Mouse (Mus musculus): Measurements from ENCODE around the gene Gm11564. TPM values are rescaled to one million over a fixed set of nuclear protein-coding genes. Genes with fewer than 3 reads are reported as not detected.
A peak's percentile ranks its signal among the peaks of the same experiment; 100 is the strongest.
"Not testable (repeated sequence)": the region's sequence is repeated elsewhere in the genome, so short reads cannot be mapped to it uniquely, and the experiment has no call there.

The Gm11564 gene
- total RNA-seq (2021), result not detected in 2 replicates
- long read RNA-seq, experiment 1, result 0 reads
- long read RNA-seq, experiment 2, result 0 reads

GRCm38 (mm10) chr11:99815566-99815965, at the start of gene Gm11564:
TSS of gene Gm11564 (minus strand) at chr11:99815666.
- not testable (repeated sequence) for DNase-seq

- DNase-seq, result not testable (repeated sequence)
Measured at GRCm38 (mm10) chr11:99864176-99864575, 48.7 kb upstream of the Gm11564 start, which contains the start of gene Gm11559. TSS of gene Gm11559 (plus strand) at chr11:99864476.

GRCm38 (mm10) chr11:99858761-99859160, 43.3 kb upstream of the Gm11564 start:
- DNase-seq, result no peak

- no peak for DNase-seq
Measured at GRCm38 (mm10) chr11:99857617-99858016, 42.2 kb upstream of the Gm11564 start, which contains the start of gene Gm11568. TSS of gene Gm11568 (plus strand) at chr11:99857917.

- DNase-seq, result peak; percentile 10
Measured at GRCm38 (mm10) chr11:99854121-99854520, 38.7 kb upstream of the Gm11564 start.

- no peak for DNase-seq
Measured at GRCm38 (mm10) chr11:99851508-99851907, 36.0 kb upstream of the Gm11564 start, which contains the start of gene Krtap4-16. TSS of gene Krtap4-16 (minus strand) at chr11:99851608.

GRCm38 (mm10) chr11:99846746-99847145, 31.3 kb upstream of the Gm11564 start:
- no peak for DNase-seq

GRCm38 (mm10) chr11:99842185-99842584, 26.7 kb upstream of the Gm11564 start:
- no peak for DNase-seq

GRCm38 (mm10) chr11:99837966-99838365, 22.5 kb upstream of the Gm11564 start, which contains the start of gene 2300003K06Rik:
TSS of gene 2300003K06Rik (minus strand) at chr11:99838066.
- DNase-seq, result no peak

GRCm38 (mm10) chr11:99809792-99810191, 5.7 kb downstream of the Gm11564 start, which contains the start of gene Krtap4-13:
TSS of gene Krtap4-13 (minus strand) at chr11:99809892.
- DNase-seq, result not testable (repeated sequence)

GRCm38 (mm10) chr11:99804346-99804745, 11.1 kb downstream of the Gm11564 start, which contains the start of gene Gm11554:
TSS of gene Gm11554 (minus strand) at chr11:99804446.
- DNase-seq, result not testable (repeated sequence)

GRCm38 (mm10) chr11:99798832-99799231, 16.6 kb downstream of the Gm11564 start, which contains the start of gene Gm11569:
TSS of gene Gm11569 (minus strand) at chr11:99798932.
- not testable (repeated sequence) for DNase-seq

- no peak for DNase-seq
Measured at GRCm38 (mm10) chr11:99793367-99793766, 22.1 kb downstream of the Gm11564 start, which contains the start of gene Gm11596. TSS of gene Gm11596 (minus strand) at chr11:99793467.

- not testable (repeated sequence) for DNase-seq
Measured at GRCm38 (mm10) chr11:99784900-99785299, 30.6 kb downstream of the Gm11564 start, which contains the start of gene Krtap4-9. TSS of gene Krtap4-9 (plus strand) at chr11:99785200.

- DNase-seq, result no peak
Measured at GRCm38 (mm10) chr11:99780604-99781003, 34.9 kb downstream of the Gm11564 start, which contains the start of gene Krtap4-8. TSS of gene Krtap4-8 (minus strand) at chr11:99780704.

- DNase-seq, result no peak
Measured at GRCm38 (mm10) chr11:99778401-99778800, 37.1 kb downstream of the Gm11564 start.

GRCm38 (mm10) chr11:99772813-99773212, 42.7 kb downstream of the Gm11564 start, which contains the start of gene Gm11595:
TSS of gene Gm11595 (minus strand) at chr11:99772913.
- DNase-seq, result not testable (repeated sequence)

GRCm38 (mm10) chr11:99768410-99768809, 47.1 kb downstream of the Gm11564 start:
- DNase-seq, result no peak

Other genes with a start within 250 kb of the Gm11564 start
- gene Krtap3-1, start 249.0 kb downstream of the Gm11564 start, total RNA-seq (2021), result not detected in 2 replicates
- gene Krtap1-5, start 234.7 kb downstream of the Gm11564 start, total RNA-seq (2021), result not detected in 2 replicates
- not detected in 2 replicates for gene Krtap1-4, start 232.0 kb downstream of the Gm11564 start, total RNA-seq (2021)
- gene Krtap1-3, start 224.3 kb downstream of the Gm11564 start, total RNA-seq (2021), result not detected in 2 replicates
- not detected in 2 replicates for gene Krtap9-3, start 217.6 kb downstream of the Gm11564 start, total RNA-seq (2021)
- gene Gm11938, start 212.4 kb downstream of the Gm11564 start, total RNA-seq (2021), result not detected in 2 replicates
- gene Gm11937, start 205.5 kb downstream of the Gm11564 start, total RNA-seq (2021), result not detected in 2 replicates
- gene Krtap2-4, start 200.8 kb downstream of the Gm11564 start, total RNA-seq (2021), result not detected in 2 replicates
- gene Gm11562, start 195.2 kb downstream of the Gm11564 start, total RNA-seq (2021), result not detected in 2 replicates
- not detected in 2 replicates for gene Krtap4-1, start 187.4 kb downstream of the Gm11564 start, total RNA-seq (2021)
- gene Krtap4-2, start 180.6 kb downstream of the Gm11564 start, total RNA-seq (2021), result not detected in 2 replicates
- not detected in 2 replicates for gene Krtap4-7, start 171.6 kb downstream of the Gm11564 start, total RNA-seq (2021)
- gene Gm11555, start 165.4 kb downstream of the Gm11564 start, total RNA-seq (2021), result not detected in 2 replicates
- gene Gm11563, start 156.7 kb downstream of the Gm11564 start, total RNA-seq (2021), result not detected in 2 replicates
- gene Krtap4-6, start 149.7 kb downstream of the Gm11564 start, total RNA-seq (2021), result not detected in 2 replicates
- gene Gm14190, start 124.9 kb downstream of the Gm11564 start, total RNA-seq (2021), result not detected in 2 replicates
- gene Gm14180, start 81.4 kb downstream of the Gm11564 start, total RNA-seq (2021), result not detected in 2 replicates
- gene Gm11595, start 42.8 kb downstream of the Gm11564 start, total RNA-seq (2021), result not detected in 2 replicates
- not detected in 2 replicates for gene Krtap4-8, start 35.0 kb downstream of the Gm11564 start, total RNA-seq (2021)
- not detected in 2 replicates for gene Krtap4-9, start 30.5 kb downstream of the Gm11564 start, total RNA-seq (2021)
- gene Gm11596, start 22.2 kb downstream of the Gm11564 start, total RNA-seq (2021), result not detected in 2 replicates
- not detected in 2 replicates for gene Gm11569, start 16.7 kb downstream of the Gm11564 start, total RNA-seq (2021)
- gene Gm11554, start 11.2 kb downstream of the Gm11564 start, total RNA-seq (2021), result not detected in 2 replicates
- not detected in 2 replicates for gene Krtap4-13, start 5.8 kb downstream of the Gm11564 start, total RNA-seq (2021)
- not detected in 2 replicates for gene 2300003K06Rik, start 22.4 kb upstream of the Gm11564 start, total RNA-seq (2021)
- gene Krtap4-16, start 35.9 kb upstream of the Gm11564 start, total RNA-seq (2021), result not detected in 2 replicates
- gene Gm11568, start 42.3 kb upstream of the Gm11564 start, total RNA-seq (2021), result not detected in 2 replicates
- not detected in 2 replicates for gene Gm11559, start 48.8 kb upstream of the Gm11564 start, total RNA-seq (2021)
- not detected in 2 replicates for gene Krtap9-1, start 57.7 kb upstream of the Gm11564 start, total RNA-seq (2021)
- not detected in 2 replicates for gene Gm11567, start 63.5 kb upstream of the Gm11564 start, total RNA-seq (2021)
- not detected in 2 replicates for gene Krtap31-1, start 92.3 kb upstream of the Gm11564 start, total RNA-seq (2021)
- gene Gm11565, start 99.1 kb upstream of the Gm11564 start, total RNA-seq (2021), result not detected in 2 replicates
- gene Krtap31-2, start 120.6 kb upstream of the Gm11564 start, total RNA-seq (2021), result not detected in 2 replicates
- not detected in 2 replicates for gene Krtap9-5, start 132.8 kb upstream of the Gm11564 start, total RNA-seq (2021)
- gene Krtap29-1, start 163.4 kb upstream of the Gm11564 start, total RNA-seq (2021), result not detected in 2 replicates
- not detected in 2 replicates for gene Krtap16-1, start 170.9 kb upstream of the Gm11564 start, total RNA-seq (2021)
- gene Krtap17-1, start 178.3 kb upstream of the Gm11564 start, total RNA-seq (2021), result not detected in 2 replicates
- gene Krt33a, start 200.5 kb upstream of the Gm11564 start, total RNA-seq (2021), result not detected in 2 replicates
- not detected in 2 replicates for gene Krt33b, start 214.2 kb upstream of the Gm11564 start, total RNA-seq (2021)
- not detected in 2 replicates for gene Krt34, start 225.9 kb upstream of the Gm11564 start, total RNA-seq (2021)
- gene Krt31, start 234.9 kb upstream of the Gm11564 start, total RNA-seq (2021), result not detected in 2 replicates